Mouse (Mus musculus): ENCODE results near the gene Wdr89.

DNA sequence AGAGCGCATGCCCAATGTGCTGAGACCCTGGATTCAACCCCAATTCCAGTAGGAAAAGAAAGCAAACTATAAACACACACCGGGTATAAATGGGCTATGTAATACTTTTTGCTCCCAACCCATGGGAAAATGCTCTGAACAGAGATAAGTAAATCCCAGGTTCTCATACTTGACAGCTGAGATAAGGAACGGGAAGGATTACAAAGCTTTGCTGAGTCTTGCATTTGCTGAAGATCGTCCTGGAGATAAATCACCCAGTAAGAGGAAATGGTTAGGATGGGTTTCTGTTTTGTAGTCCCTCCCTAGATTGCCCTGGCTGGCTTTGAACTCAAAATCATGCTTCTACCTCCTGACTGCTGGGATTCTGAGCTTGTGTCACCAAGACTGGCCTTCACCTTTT is 18.0 kb upstream of the Wdr89 start:
- TF ChIP-seq POLR2AphosphoS2 (IDR thresholded peaks at IDR 0.05; ENCODE audit: insufficient read length, low read depth) (no peak), CEBPB (IDR thresholded peaks at IDR 0.05; ENCODE audit: insufficient read depth, poor library complexity, severe bottlenecking) (no peak), TCF12 (IDR thresholded peaks at IDR 0.05; ENCODE audit: insufficient read depth, poor library complexity, severe bottlenecking) (no peak)

All from myocyte (in vitro differentiated cells).